Mouse (Mus musculus): ENCODE results near the gene Sgca. TPM values are rescaled to one million over a fixed set of nuclear protein-coding genes. Genes with fewer than 3 reads are reported as not detected.
"Not testable (repeated sequence)": the region's sequence is repeated elsewhere in the genome, so short reads cannot be mapped to it uniquely, and the experiment has no call there.

Gene Sgca
- polyA plus RNA-seq, 1 experiment, result not detected

DNA sequence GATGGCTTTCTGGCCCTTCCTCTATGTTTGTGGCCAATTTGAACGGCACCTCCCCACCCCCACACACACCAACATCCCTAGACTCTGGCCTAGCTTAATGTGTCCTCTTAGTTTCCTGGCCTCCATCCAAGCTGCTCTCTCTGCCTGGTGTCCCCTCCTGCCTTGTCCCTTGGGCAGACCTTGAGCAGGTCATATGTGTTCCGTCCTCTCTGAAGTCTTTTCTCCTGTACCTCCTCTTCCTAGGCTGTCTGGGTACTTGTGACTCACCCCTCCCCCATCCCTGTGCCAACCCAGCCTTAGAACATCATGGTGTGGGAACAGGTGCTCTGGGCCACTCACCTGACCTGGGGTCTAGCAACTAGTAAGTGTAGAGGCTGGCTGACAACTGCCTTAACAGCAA is 1.2 kb downstream of the Sgca start:
- Histone ChIP-seq H3K4me3 (ENCODE audit: insufficient read depth, low read length) (no peak overlapping the region), H3K27ac (ENCODE audit: insufficient read depth, low read length) (no peak overlapping the region)
- TF ChIP-seq CTCF (IDR thresholded peaks at IDR 0.05; ENCODE audit: borderline replicate concordance, insufficient read depth, low read length) (no peak), POLR2A (IDR thresholded peaks at IDR 0.05; ENCODE audit: low read depth, low read length) (no peak)

DNA sequence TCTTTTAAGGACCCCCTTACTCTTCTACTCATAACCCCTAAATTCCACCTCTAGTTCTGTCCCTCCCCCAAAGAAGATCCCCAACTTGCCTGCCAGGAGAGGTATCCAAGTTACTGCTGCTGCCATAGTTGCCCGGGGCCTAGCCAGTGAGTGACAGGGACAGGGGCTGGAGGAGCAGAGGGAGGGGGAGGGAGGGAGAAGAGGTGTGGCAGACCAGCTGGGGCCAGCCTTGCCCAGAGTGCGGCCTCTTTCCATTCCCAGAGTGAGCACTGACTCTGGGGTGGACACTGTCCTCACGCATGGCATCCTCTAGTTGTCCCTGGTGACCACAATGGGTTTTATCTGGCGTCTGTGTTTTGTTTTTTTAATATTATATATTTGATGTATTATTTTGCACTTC is 2.8 kb downstream of the Sgca start:
- Histone ChIP-seq H3K27ac (ENCODE audit: insufficient read depth, low read length) (no peak overlapping the region), H3K4me1 (ENCODE audit: control insufficient read depth, insufficient read depth, low read length) (no peaks in the 10 kb centered on the region)
- no peak for TF ChIP-seq CTCF (IDR thresholded peaks at IDR 0.05; ENCODE audit: borderline replicate concordance, insufficient read depth, low read length)
- no peak for TF ChIP-seq POLR2A (IDR thresholded peaks at IDR 0.05; ENCODE audit: low read depth, low read length)

More for the DNA sequence above, 1.2 kb downstream of the Sgca start:
- H3K4me1 ChIP-seq (ENCODE audit: control insufficient read depth, insufficient read depth, low read length), result no peaks in the 10 kb centered on the region

DNA sequence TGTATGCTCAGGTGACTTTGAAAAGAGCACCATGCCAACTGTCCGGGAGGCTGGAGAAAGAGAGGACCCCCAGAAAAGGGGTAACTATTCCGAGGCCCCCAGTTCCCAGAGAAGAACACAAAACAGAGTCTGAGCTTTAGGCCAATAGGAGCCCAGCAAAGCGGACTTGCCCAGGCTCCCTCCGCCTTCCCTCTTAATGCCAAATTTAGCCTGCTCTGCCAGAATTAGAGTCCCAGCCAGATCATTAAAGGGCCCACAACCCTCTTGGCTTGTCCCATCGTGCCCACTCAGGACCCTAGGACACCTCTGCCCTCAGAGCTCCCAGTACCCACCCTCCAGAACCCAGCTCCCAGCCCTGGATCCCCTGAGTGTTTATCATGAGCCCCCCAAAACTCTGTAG is 3.2 kb downstream of the Sgca start:
- no peak overlapping the region for H3K4me3 ChIP-seq (ENCODE audit: insufficient read depth, low read length)
- no peak overlapping the region for H3K27ac ChIP-seq (ENCODE audit: insufficient read depth, low read length)
- no peak for TF ChIP-seq CTCF (IDR thresholded peaks at IDR 0.05; ENCODE audit: borderline replicate concordance, insufficient read depth, low read length)
- TF ChIP-seq POLR2A (IDR thresholded peaks at IDR 0.05; ENCODE audit: low read depth, low read length), result no peak
- H3K4me1 ChIP-seq (ENCODE audit: control insufficient read depth, insufficient read depth, low read length), result no peaks in the 10 kb centered on the region

More for the DNA sequence above, 2.8 kb downstream of the Sgca start:
- H3K4me3 ChIP-seq (ENCODE audit: insufficient read depth, low read length), result no peak overlapping the region

DNA sequence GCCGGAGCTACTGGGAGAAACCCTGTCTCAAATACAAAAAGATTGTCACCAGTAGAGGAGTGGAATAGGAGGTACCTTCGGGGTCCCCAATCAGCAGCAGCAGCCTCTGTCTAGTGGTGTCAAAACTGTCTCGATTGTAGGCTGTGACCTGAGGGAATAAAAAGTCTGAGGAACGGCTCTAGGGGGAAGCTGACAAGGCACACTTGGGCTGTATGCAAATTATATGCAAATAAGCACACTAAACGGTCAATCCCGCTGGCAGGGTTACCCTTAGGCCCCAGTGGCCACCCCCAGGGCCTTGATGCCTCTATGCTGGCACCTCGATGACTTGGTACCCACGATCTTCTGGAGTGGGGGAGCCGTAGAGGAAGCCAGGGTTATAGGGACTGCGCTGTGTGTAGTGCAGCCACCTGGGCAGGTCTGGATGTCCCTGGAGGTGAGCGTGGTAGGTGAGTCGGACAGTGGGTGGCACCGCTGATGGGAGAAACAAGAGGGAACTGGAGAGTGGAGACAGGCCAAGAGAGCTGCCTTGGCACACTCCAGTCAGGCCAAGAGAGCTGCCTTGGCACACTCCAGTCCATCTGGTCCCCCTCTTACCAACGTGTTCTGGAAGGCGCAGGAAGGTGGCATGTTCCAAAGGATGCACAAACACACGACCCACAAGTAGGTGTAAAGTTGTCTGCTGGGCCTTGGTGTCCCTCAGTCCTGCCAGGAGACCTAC is 4.1 kb downstream of the Sgca start:
- Histone ChIP-seq H3K4me1 (ENCODE audit: control insufficient read depth, insufficient read depth, low read length) (no peaks in the 10 kb centered on the region), H3K4me3 (ENCODE audit: insufficient read depth, low read length) (no peak overlapping the region), H3K27ac (ENCODE audit: insufficient read depth, low read length) (no peak overlapping the region)
- TF ChIP-seq CTCF (IDR thresholded peaks at IDR 0.05; ENCODE audit: borderline replicate concordance, insufficient read depth, low read length), result no peak
- no peak for TF ChIP-seq POLR2A (IDR thresholded peaks at IDR 0.05; ENCODE audit: low read depth, low read length)

DNA sequence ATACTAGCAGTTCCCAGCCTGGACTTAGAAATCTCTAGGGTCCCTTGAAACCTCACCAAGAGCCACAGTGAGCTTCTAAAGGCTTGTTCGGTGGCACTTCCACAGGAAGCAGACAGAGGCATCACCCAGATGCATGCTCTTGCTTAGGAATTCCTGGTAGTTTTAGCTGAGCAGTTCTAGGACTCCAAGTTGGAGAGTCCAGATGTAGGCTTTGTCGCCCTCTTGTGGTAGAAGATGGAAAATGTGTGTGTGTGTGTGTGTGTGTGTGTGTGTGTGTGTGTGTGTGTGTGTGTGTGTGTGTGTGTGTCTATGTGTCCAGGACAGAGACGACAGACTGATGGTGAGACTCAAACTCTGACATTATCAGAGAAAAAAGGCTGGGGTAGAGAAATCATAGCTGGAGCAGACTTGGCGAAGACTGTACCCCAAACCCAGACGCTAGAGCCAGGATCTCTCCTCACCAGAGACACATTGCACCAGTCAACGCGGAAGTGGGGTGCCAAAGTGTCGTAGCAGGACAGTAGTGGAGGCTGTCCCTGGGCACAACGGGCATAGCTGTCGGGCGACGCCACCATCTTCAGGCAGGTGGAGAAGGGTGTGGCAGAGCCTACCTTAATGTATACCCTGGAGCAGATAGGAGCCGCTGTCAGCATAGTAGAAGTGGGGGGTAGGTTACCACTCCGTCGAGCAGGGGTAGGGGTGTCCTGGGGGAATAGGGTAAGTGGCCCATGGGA is 5.8 kb downstream of the Sgca start:
- Histone ChIP-seq H3K27ac (ENCODE audit: insufficient read depth, low read length) (no peak overlapping the region), H3K4me1 (ENCODE audit: control insufficient read depth, insufficient read depth, low read length) (no peaks in the 10 kb centered on the region), H3K4me3 (ENCODE audit: insufficient read depth, low read length) (no peak overlapping the region)
- TF ChIP-seq POLR2A (IDR thresholded peaks at IDR 0.05; ENCODE audit: low read depth, low read length) (no peak), CTCF (IDR thresholded peaks at IDR 0.05; ENCODE audit: borderline replicate concordance, insufficient read depth, low read length) (0 out of 2 replicates have a peak, but pooled peaks have one; percentile 25)

DNA sequence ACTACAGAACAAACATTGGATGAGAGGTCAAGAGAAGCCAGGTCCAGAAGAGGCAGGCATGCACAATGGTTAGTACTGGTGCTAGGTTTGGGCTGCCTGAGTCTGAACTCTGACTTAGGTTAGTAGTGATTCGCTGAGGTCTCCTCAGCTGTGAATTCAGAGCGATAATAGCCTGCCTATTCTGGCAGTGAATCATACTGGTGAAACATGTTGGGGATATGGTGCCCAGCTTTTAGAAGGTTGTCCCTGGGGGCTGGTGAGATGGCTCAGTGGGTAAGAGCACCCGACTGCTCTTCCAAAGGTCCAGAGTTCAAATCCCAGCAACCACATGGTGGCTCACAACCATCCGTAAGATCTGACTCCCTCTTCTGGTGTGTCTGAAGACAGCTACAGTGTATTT is 6.4 kb downstream of the Sgca start:
- not testable (repeated sequence) for H3K27ac ChIP-seq (ENCODE audit: insufficient read depth, low read length); H3K4me3 ChIP-seq (ENCODE audit: insufficient read depth, low read length); H3K4me1 ChIP-seq (ENCODE audit: control insufficient read depth, insufficient read depth, low read length)

DNA sequence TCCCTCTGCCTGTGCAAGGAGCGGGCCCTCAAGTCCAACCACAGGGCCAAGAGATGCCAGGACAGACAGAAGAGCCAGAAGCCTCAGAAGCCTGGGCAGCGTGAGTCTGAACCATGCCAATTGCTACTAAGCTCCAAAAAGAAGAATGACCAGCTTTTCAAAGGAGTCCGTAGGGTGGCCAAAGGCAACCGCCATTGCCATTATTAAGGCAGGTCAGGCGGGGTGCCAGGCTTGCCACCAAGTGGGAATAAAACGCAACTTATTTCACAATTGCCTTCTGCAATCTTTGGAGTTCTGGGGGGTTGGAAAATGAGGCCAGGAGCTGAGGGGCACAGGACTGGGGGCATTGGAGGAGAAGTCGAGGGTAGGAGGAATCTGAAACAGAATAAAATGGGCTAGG is 7.9 kb downstream of the Sgca start:
- no peak for TF ChIP-seq CTCF (IDR thresholded peaks at IDR 0.05; ENCODE audit: borderline replicate concordance, insufficient read depth, low read length)
- no peak for TF ChIP-seq POLR2A (IDR thresholded peaks at IDR 0.05; ENCODE audit: low read depth, low read length)
- H3K4me3 ChIP-seq (ENCODE audit: insufficient read depth, low read length), result no peak overlapping the region
- no peaks in the 10 kb centered on the region for H3K4me1 ChIP-seq (ENCODE audit: control insufficient read depth, insufficient read depth, low read length)
- H3K27ac ChIP-seq (ENCODE audit: insufficient read depth, low read length), result no peak overlapping the region

DNA sequence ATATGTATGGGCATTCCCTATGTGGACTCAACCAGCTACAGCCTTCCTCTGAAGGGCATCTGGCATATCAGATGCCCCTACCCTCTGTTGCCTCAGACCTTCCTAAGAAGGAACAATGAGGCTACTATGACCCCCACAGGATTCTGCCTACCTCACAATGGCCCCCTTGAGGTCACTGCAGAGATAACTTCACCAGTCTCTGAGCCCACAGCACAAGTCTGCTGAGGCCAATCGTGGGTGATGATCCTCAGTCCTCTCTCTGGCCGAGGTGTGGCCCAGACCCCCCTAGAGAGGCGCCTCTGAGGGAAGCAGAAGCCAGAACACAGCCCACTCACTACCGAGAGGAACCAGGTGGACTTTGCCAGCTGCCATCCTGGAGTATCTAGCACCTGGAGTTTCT is 8.7 kb downstream of the Sgca start, which contains the start of gene Hils1:
TSS of gene Hils1 (plus strand) at position 175 of the 400 bp plus-strand sequence.
- H3K4me1 ChIP-seq (ENCODE audit: control insufficient read depth, insufficient read depth, low read length), result no peaks in the 10 kb centered on the region
- no peak within 1 kb of the TSS for H3K4me3 ChIP-seq (ENCODE audit: insufficient read depth, low read length)
- TF ChIP-seq POLR2A (IDR thresholded peaks at IDR 0.05; ENCODE audit: low read depth, low read length) (no peak), CTCF (IDR thresholded peaks at IDR 0.05; ENCODE audit: borderline replicate concordance, insufficient read depth, low read length) (no peak)
- no peak within 1 kb of the TSS for H3K27ac ChIP-seq (ENCODE audit: insufficient read depth, low read length)

DNA sequence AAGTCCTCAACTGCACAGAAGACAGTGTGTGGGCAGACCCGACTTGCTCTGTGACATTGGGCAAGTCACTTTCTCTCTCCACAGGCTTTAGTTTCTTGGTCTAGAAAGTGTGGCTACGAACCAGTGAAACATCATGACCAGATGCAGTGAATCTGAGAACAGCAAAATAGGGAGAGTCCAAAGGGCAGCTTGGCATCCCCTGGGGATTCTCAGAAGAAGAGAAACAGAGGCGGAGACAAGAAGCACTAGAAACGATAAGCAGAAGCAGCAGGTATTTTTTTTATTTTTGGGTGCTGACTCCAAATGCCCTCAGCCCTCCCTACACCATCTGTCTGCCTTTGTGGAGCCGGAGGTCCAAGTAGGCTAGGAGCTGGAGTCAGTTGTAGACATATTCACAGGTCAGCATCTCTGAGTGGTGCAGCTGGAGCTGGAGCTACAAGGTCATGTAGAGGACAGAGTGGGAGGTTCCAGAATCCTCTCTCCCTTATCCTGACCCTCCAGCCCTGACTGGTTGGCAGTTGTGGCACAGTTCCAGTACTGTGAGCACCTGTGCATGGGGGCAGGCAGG is 13.5 kb downstream of the Sgca start:
- Histone ChIP-seq H3K27ac (ENCODE audit: insufficient read depth, low read length) (no peak overlapping the region), H3K4me1 (ENCODE audit: control insufficient read depth, insufficient read depth, low read length) (peaks cover under 1% of the 10 kb centered on the region; the same call in 1 of the 2 replicates), H3K4me3 (ENCODE audit: insufficient read depth, low read length) (no peak overlapping the region)
- TF ChIP-seq CTCF (IDR thresholded peaks at IDR 0.05; ENCODE audit: borderline replicate concordance, insufficient read depth, low read length) (no peak), POLR2A (IDR thresholded peaks at IDR 0.05; ENCODE audit: low read depth, low read length) (no peak)
